Mouse (Mus musculus) brain, embryonic 14.5 days (tissue): ENCODE data around the gene Nkx2-3.

ENCODE experiments used
- CTCF ChIP-seq: fragments of 200-500 bp; IDR thresholded peaks from 2 replicates; pipeline ENCODE4 v1.5.1; 2012; ENCODE audit warnings: inconsistent platforms, mild to moderate bottlenecking, moderate library complexity, borderline replicate concordance; ENCODE audit not compliant: insufficient read depth, insufficient read length; ENCODE audit errors: extremely low read depth
- POLR2A ChIP-seq: fragments of 200-500 bp; IDR thresholded peaks from 2 replicates; pipeline ENCODE4 v1.6.1; 2012; ENCODE audit warnings: mild to moderate bottlenecking, inconsistent platforms, borderline replicate concordance; ENCODE audit not compliant: poor library complexity, insufficient read depth, insufficient read length, severe bottlenecking; ENCODE audit errors: extremely low read depth

GRCm38 (mm10) chr19:43603521-43603920 lies 8.6 kb upstream of the Nkx2-3 start:
- no peak for TF ChIP-seq POLR2A
- no peak for TF ChIP-seq CTCF
